Mouse (Mus musculus): ENCODE data around the gene Kcnip1. TPM values are rescaled to one million over a fixed set of nuclear protein-coding genes. Genes with fewer than 3 reads are reported as not detected.

Kcnip1 gene
- polyA plus RNA-seq, 1 experiment from 2014 or later: 7.8 TPM

DNA sequence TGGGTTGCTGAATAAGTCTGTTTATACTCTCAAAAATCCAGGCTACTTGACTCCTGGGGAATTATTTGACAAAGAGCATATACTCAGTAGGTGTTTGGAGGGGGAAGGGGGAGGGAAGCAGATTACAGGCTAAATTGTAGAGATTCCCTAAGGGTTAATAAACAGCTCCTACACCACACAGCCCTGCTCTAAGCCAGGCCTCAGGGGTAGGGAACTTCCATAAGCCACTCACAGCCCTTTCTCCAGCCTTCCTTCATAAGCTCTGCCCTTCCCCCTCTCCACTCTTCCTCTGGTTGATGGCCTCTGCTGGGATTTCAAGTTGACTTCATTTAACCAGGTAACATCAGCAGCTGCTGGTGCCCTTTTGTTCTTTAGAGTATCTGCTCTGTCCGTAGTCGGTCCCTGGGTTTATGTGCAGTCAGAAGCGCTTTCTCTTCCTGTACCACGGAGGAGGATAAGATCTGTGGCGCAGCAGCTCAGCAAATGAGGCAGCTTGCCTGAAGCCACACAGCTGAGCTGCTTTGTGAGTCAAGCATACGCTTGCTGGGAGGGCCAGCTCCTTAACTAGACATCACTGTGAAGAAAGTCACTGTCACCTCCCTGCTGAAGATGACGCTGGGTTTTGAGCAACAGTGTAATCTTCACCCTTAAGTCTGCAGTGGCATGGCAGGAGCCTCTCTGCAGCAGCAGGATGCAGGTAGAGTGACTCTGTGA is 54.2 kb downstream of the Kcnip1 start:
- Histone ChIP-seq H3K4me1 (replicated peaks; ENCODE audit: control insufficient read depth, insufficient read depth, low read length) (no peaks in the 10 kb centered on the region), H3K9me3 (ENCODE audit: control insufficient read depth, low read length) (no peaks in the 10 kb centered on the region), H3K36me3 (ENCODE audit: control insufficient read depth, insufficient read depth, low read length) (no peaks in the 10 kb centered on the region), H3K27ac (ENCODE audit: low read depth, low read length) (no peak overlapping the region), H3K4me3 (ENCODE audit: low read depth, low read length) (no peak overlapping the region), H3K4me2 (ENCODE audit: low read depth, low read length, severe bottlenecking) (no peak overlapping the region), H3K9ac (ENCODE audit: low read length) (no peak overlapping the region), H3K27me3 (ENCODE audit: control insufficient read depth, insufficient read depth, low read length) (no peaks in the 10 kb centered on the region)
- 48% methylated on average over 7 of the region's 7 CpGs for WGBS
- ATAC-seq (replicated peaks; ENCODE audit: low FRiP score): no peak
- no peak for DNase-seq (ENCODE audit: low spot score)

DNA sequence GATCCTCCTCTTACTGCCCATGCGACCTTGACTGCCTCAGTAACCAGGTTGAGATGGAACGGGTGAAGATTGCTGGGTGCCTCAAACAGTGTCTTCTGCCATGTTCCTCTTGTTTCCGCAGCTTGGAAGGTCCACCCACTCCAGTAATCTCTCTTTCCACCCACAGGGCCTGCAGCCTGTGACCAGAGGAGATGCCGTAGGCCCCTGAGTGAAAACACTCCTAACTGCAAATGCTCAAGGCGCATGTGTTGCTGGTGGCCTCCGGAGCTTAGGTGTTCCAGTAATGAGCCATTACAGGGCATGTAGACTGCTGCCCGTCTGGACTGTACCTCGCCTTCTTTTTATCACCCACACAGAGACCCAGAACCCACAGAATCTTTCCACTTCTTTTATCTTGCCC is 55.3 kb downstream of the Kcnip1 start:
- 88% methylated on average over 8 of the region's 8 CpGs for WGBS
- Histone ChIP-seq H3K4me1 (replicated peaks; ENCODE audit: control insufficient read depth, insufficient read depth, low read length) (no peaks in the 10 kb centered on the region), H3K27me3 (ENCODE audit: control insufficient read depth, insufficient read depth, low read length) (no peaks in the 10 kb centered on the region), H3K27ac (ENCODE audit: low read depth, low read length) (no peak overlapping the region), H3K4me2 (ENCODE audit: low read depth, low read length, severe bottlenecking) (no peak overlapping the region), H3K4me3 (ENCODE audit: low read depth, low read length) (no peak overlapping the region), H3K36me3 (ENCODE audit: control insufficient read depth, insufficient read depth, low read length) (no peaks in the 10 kb centered on the region), H3K9ac (ENCODE audit: low read length) (no peak overlapping the region), H3K9me3 (ENCODE audit: control insufficient read depth, low read length) (no peaks in the 10 kb centered on the region)
- DNase-seq (ENCODE audit: low spot score) (no peak), ATAC-seq (replicated peaks; ENCODE audit: low FRiP score) (no peak)

DNA sequence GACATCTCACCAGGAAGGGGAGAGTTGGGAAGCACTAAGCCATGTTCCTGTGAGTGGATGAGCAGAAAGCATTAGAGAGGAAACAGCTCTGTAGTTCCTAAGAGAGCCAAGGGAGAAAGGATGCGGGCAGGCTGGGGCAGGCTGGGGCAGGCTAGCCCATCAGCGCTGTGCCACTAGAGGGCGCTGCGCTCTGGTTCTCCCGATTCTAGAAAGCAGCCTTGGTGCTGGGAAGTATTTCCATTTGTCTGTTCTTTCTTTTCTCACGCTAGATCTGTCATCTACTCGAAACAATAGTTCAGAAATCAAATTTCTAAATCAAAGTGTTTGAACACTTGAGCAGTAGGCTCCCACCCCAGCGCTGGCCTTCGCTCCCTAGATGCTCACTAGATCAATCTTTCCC is 58.7 kb downstream of the Kcnip1 start:
- Histone ChIP-seq H3K4me3 (ENCODE audit: low read depth, low read length) (no peak overlapping the region), H3K9ac (ENCODE audit: low read length) (no peak overlapping the region), H3K27me3 (ENCODE audit: control insufficient read depth, insufficient read depth, low read length) (no peaks in the 10 kb centered on the region), H3K36me3 (ENCODE audit: control insufficient read depth, insufficient read depth, low read length) (no peaks in the 10 kb centered on the region), H3K4me1 (replicated peaks; ENCODE audit: control insufficient read depth, insufficient read depth, low read length) (no peaks in the 10 kb centered on the region), H3K4me2 (ENCODE audit: low read depth, low read length, severe bottlenecking) (no peak overlapping the region), H3K27ac (ENCODE audit: low read depth, low read length) (no peak overlapping the region), H3K9me3 (ENCODE audit: control insufficient read depth, low read length) (no peaks in the 10 kb centered on the region)
- 52% methylated on average over 9 of the region's 9 CpGs for WGBS
- no peak for ATAC-seq (replicated peaks; ENCODE audit: low FRiP score)
- DNase-seq (ENCODE audit: low spot score): no peak

DNA sequence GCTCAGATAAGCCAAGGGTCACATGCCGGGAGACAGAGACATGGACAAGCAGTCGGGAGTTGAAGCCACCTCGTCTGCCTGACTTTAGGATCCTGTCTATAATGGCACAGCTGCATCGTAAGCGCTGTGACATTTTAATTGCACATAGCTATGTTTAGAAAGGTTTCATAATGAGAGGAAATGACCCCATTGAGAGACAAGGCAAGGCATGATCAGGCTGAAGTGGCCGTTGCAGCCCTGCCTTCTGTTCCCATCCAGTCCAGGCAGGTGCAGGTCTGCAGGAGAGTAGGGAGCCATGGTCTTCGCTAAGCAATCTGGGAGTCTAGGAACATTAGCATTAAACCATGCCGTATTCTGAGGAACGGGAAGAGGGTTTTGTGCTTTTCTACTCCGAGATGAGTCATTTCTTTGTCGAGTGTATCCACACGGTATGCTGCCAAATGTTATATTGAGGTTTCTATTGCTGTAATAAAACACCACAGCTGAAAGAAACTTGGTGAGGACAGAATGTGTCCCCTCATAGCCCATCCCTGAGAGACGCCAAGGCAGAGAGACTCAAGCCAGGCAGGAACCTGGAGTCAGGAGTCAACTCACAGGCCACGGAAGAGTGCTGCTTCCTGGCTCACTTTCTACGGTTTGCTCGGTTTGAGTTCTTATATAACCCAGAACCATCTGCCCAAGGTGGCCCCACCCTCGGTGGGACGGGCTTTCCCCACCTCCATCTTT is 60.4 kb downstream of the Kcnip1 start:
- peak overlapping the region; percentile 21; the same call in 1 of the 2 replicates for H3K4me2 ChIP-seq (ENCODE audit: low read depth, low read length, severe bottlenecking)
- ATAC-seq (replicated peaks; ENCODE audit: low FRiP score): no peak
- no peak overlapping the region for H3K4me3 ChIP-seq (ENCODE audit: low read depth, low read length)
- H3K9ac ChIP-seq (ENCODE audit: low read length): no peak overlapping the region
- H3K27ac ChIP-seq (ENCODE audit: low read depth, low read length): no peak overlapping the region
- DNase-seq (ENCODE audit: low spot score): no peak
- H3K36me3 ChIP-seq (ENCODE audit: control insufficient read depth, insufficient read depth, low read length): no peaks in the 10 kb centered on the region
- WGBS: 73% methylated on average over 18 of the region's 18 CpGs
- no peaks in the 10 kb centered on the region for H3K27me3 ChIP-seq (ENCODE audit: control insufficient read depth, insufficient read depth, low read length)
- no peaks in the 10 kb centered on the region for H3K9me3 ChIP-seq (ENCODE audit: control insufficient read depth, low read length)
- H3K4me1 ChIP-seq (replicated peaks; ENCODE audit: control insufficient read depth, insufficient read depth, low read length): no peaks in the 10 kb centered on the region

DNA sequence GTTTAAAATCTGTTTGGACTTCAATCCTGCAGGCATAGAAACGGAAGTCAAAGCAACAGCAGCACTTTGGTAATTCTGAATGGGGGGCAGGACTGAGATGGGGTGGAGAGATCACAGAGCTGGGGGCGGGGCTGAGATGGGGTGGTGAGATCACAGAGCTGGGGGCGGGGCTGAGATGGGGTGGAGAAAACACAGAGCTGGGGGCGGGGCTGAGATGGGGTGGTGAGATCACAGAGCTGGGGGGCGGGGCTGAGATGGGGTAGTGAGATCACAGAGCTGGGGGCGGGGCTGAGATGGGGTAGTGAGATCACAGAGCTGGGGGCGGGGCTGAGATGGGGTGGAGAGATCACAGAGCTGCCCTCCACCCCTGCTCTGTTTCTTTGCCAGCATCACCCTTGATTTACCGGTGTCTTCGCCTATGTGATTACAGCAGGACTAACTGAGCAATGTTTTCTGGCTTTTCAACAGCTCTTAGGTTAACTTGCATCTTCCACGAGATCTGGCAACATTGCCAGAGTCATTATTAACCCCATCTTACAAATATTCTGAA is 61.0 kb downstream of the Kcnip1 start:
- no peak overlapping the region for H3K27ac ChIP-seq (ENCODE audit: low read depth, low read length)

DNA sequence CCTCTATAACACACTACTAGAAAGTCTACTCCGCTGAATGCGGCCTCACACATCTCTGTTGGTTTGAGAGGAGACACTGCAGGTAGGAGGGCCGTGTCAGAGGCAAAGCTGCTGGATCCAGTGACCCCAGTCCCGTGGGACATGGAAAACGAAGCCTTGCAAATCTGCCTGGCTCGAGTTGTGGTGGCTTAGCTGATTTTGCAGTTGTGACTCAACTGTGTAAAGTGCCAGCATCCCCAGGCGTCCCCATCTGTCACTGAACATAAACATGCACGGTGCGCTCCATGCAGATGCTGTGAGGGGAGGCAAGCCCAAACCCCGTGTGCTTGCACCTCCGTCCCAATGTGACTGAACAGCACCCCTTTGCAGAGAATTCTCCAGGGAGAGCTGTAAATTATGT is 63.5 kb downstream of the Kcnip1 start:
- no peaks in the 10 kb centered on the region for H3K27me3 ChIP-seq (ENCODE audit: control insufficient read depth, insufficient read depth, low read length)
- H3K36me3 ChIP-seq (ENCODE audit: control insufficient read depth, insufficient read depth, low read length): no peaks in the 10 kb centered on the region
- H3K9me3 ChIP-seq (ENCODE audit: control insufficient read depth, low read length): no peaks in the 10 kb centered on the region
- no peak for DNase-seq (ENCODE audit: low spot score)
- H3K4me1 ChIP-seq (replicated peaks; ENCODE audit: control insufficient read depth, insufficient read depth, low read length): no peaks in the 10 kb centered on the region
- H3K27ac ChIP-seq (ENCODE audit: low read depth, low read length): no peak overlapping the region
- 84% methylated on average over 11 of the region's 11 CpGs for whole genome bisulfite sequencing
- H3K4me2 ChIP-seq (ENCODE audit: low read depth, low read length, severe bottlenecking): no peak overlapping the region
- no peak for ATAC-seq (replicated peaks; ENCODE audit: low FRiP score)
- no peak overlapping the region for H3K4me3 ChIP-seq (ENCODE audit: low read depth, low read length)
- no peak overlapping the region for H3K9ac ChIP-seq (ENCODE audit: low read length)

More for the DNA sequence above, 61.0 kb downstream of the Kcnip1 start:
- no peaks in the 10 kb centered on the region for H3K36me3 ChIP-seq (ENCODE audit: control insufficient read depth, insufficient read depth, low read length)
- 11% methylated on average over 8 of the region's 10 CpGs for WGBS
- H3K9ac ChIP-seq (ENCODE audit: low read length): no peak overlapping the region
- ATAC-seq (replicated peaks; ENCODE audit: low FRiP score) (no peak; the same call in 1 of the 2 replicates), DNase-seq (ENCODE audit: low spot score) (peak; percentile 85)
- H3K27me3 ChIP-seq (ENCODE audit: control insufficient read depth, insufficient read depth, low read length): no peaks in the 10 kb centered on the region
- no peak overlapping the region for H3K4me3 ChIP-seq (ENCODE audit: low read depth, low read length)
- H3K4me1 ChIP-seq (replicated peaks; ENCODE audit: control insufficient read depth, insufficient read depth, low read length): no peaks in the 10 kb centered on the region
- H3K9me3 ChIP-seq (ENCODE audit: control insufficient read depth, low read length): no peaks in the 10 kb centered on the region
- H3K4me2 ChIP-seq (ENCODE audit: low read depth, low read length, severe bottlenecking): peak overlapping the region; percentile 21; the same call in 1 of the 2 replicates

DNA sequence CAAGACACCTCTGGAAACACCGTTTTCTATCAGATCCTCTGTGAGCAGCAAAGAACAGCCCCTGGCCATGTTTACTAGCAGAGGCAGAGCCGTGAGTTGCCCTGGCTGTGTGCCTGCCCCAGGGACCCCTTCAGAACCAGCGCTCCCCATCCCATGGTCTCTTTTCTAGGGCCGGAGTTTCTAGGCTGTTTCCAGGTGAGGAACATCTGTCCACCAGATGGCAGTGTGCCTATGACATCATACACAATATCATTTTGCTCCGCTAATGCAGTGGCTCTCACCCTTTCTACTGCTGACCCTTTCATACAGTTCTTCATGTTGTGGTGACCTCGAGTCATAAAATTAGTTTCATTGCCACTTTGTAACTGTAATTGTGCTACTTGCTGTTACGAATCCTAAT is 64.3 kb downstream of the Kcnip1 start:
- ATAC-seq (replicated peaks; ENCODE audit: low FRiP score): 0 out of 2 replicates have a peak, but pooled peaks have one; percentile 44

DNA sequence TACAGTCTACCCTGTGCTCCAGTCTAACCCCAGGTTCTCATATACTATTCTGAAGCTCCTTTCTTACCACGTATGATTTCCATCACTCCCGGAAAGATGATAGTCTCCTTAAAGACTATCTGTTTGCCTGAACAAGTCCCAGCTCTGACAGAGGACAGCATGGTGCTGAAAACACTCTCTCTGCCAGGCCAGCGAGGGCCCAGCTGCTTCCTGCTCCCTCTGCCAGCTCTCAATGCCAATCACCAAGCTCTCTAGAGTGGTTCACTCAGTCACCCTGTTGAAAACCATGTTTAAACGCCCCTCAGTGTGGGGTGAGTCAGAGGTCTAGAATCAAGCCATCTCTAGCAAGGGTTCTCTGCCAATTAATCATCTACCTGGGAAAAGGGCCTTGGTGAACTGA is 65.1 kb downstream of the Kcnip1 start:
- no peaks in the 10 kb centered on the region for H3K9me3 ChIP-seq (ENCODE audit: control insufficient read depth, low read length)
- WGBS: 79% methylated on average over 4 of the region's 4 CpGs
- DNase-seq (ENCODE audit: low spot score): no peak

More for the DNA sequence above, 64.3 kb downstream of the Kcnip1 start:
- H3K4me1 ChIP-seq (replicated peaks; ENCODE audit: control insufficient read depth, insufficient read depth, low read length): no peaks in the 10 kb centered on the region
- no peaks in the 10 kb centered on the region for H3K9me3 ChIP-seq (ENCODE audit: control insufficient read depth, low read length)
- no peaks in the 10 kb centered on the region for H3K27me3 ChIP-seq (ENCODE audit: control insufficient read depth, insufficient read depth, low read length)
- no peaks in the 10 kb centered on the region for H3K36me3 ChIP-seq (ENCODE audit: control insufficient read depth, insufficient read depth, low read length)
- H3K4me2 ChIP-seq (ENCODE audit: low read depth, low read length, severe bottlenecking): no peak overlapping the region
- no peak overlapping the region for H3K4me3 ChIP-seq (ENCODE audit: low read depth, low read length)
- no peak overlapping the region for H3K9ac ChIP-seq (ENCODE audit: low read length)
- DNase-seq (ENCODE audit: low spot score): no peak
- no peak overlapping the region for H3K27ac ChIP-seq (ENCODE audit: low read depth, low read length)
- 50% methylated on average over 7 of the region's 7 CpGs for WGBS

More for the DNA sequence above, 65.1 kb downstream of the Kcnip1 start:
- Histone ChIP-seq H3K27ac (ENCODE audit: low read depth, low read length) (no peak overlapping the region), H3K4me1 (replicated peaks; ENCODE audit: control insufficient read depth, insufficient read depth, low read length) (no peaks in the 10 kb centered on the region), H3K4me3 (ENCODE audit: low read depth, low read length) (no peak overlapping the region), H3K27me3 (ENCODE audit: control insufficient read depth, insufficient read depth, low read length) (no peaks in the 10 kb centered on the region), H3K4me2 (ENCODE audit: low read depth, low read length, severe bottlenecking) (no peak overlapping the region), H3K36me3 (ENCODE audit: control insufficient read depth, insufficient read depth, low read length) (no peaks in the 10 kb centered on the region), H3K9ac (ENCODE audit: low read length) (no peak overlapping the region)
- ATAC-seq (replicated peaks; ENCODE audit: low FRiP score): no peak
